Mouse (Mus musculus) granulocyte monocyte progenitor cell, adult 5-6 weeks (primary cell): ENCODE measurements at regions not wholly inside any gene's neighbourhood (a gene's known extent, or its start where the extent isn't known, plus 50 kb on each side); places are given as distances from the start of the nearest gene placed in this dataset.

ENCODE experiments used
- ATAC-seq: replicated peaks from 2 replicates; pipeline ENCODE4 v1.8.0; 2016; ENCODE audit warnings: mild to moderate bottlenecking, moderate TSS enrichment, inconsistent platforms; ENCODE audit not compliant: poor library complexity, severe bottlenecking

- ATAC-seq, result peak; percentile 50
Observed at GRCm38 (mm10) chr10:100868360-100868916, 278.2 kb downstream of the 1700017N19Rik start.

- ATAC-seq, result no peak
Observed at GRCm38 (mm10) chr10:100882584-100882983, 292.3 kb downstream of the 1700017N19Rik start.

- ATAC-seq, result no peak
Observed at GRCm38 (mm10) chr10:100922976-100923375, 332.7 kb downstream of the 1700017N19Rik start.

GRCm38 (mm10) chr10:100927086-100927485 is 336.8 kb downstream of the 1700017N19Rik start:
- ATAC-seq, result no peak

GRCm38 (mm10) chr10:100931739-100932138 is 341.5 kb downstream of the 1700017N19Rik start:
- ATAC-seq, result no peak

- ATAC-seq, result peak; percentile 25
Observed at GRCm38 (mm10) chr10:100958371-100958770, 368.1 kb downstream of the 1700017N19Rik start.

GRCm38 (mm10) chr10:101003469-101003868 is 413.2 kb downstream of the 1700017N19Rik start:
- no peak for ATAC-seq

GRCm38 (mm10) chr10:101004687-101005086 is 414.4 kb downstream of the 1700017N19Rik start:
- no peak for ATAC-seq

GRCm38 (mm10) chr10:101015416-101015815 is 425.1 kb downstream of the 1700017N19Rik start:
- ATAC-seq, result no peak

- ATAC-seq, result no peak
Observed at GRCm38 (mm10) chr10:101038630-101039029, 448.3 kb downstream of the 1700017N19Rik start.

GRCm38 (mm10) chr10:101039034-101039433 is 448.8 kb downstream of the 1700017N19Rik start:
- ATAC-seq, result no peak
